Mouse (Mus musculus) right cerebral cortex, postnatal 10 days (tissue): Measurements from ENCODE around the gene Shld1.

Experiments
- DNase-seq, 2 experiments: peaks; one replicate each; pipeline ENCODE4 v3.0.0; 2021; ENCODE audit warnings: low spot score in 2 of 2

Gene Shld1

DNA sequence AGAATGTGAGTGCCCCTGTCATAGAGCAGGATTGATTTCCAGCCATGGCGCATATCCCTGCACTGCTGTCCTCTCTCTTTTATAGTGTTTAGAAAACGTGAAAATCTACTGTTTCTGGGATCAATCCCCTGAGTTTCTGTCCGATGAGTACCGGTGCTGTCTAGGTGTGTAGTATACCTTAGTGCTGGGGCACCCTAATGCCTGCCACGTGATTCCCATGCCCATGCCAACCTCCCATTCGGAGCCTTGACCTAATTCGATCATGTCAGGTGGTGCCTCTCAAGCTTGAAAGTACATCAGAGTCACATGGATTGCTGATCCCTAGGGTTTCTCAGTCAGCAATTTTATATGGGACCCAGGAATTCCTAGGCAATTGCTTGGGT lies 107.5 kb downstream of the Shld1 start:
- DNase-seq, result no peak
